Mouse (Mus musculus) CH12.LX (cell line): ENCODE measurements around the gene Msx3. TPM values are rescaled to one million over a fixed set of nuclear protein-coding genes. Genes with fewer than 3 reads are reported as not detected.

ENCODE experiments used
- DNase-seq: peaks from one replicate; pipeline ENCODE4 v3.0.0-alpha.2; 2013; ENCODE audit errors: extremely low read depth
- H3K27ac ChIP-seq: 2 replicates; pipeline ENCODE4 v1.5.1; 2012; ENCODE audit warnings: low read depth, mild to moderate bottlenecking, control low read depth, moderate library complexity; ENCODE audit not compliant: insufficient read depth
- H3K27me3 ChIP-seq: replicated peaks from 2 replicates; pipeline ENCODE3; 2012; ENCODE audit warnings: inconsistent platforms
- H3K36me3 ChIP-seq, 2 experiments: replicated peaks in 1 of 2; 2 replicates each; pipeline versions ENCODE3 to v1.6.1; 2012; ENCODE audit warnings: inconsistent platforms in 1 of 2, low read length in 1 of 2, mild to moderate bottlenecking in 1 of 2, mixed read lengths in 1 of 2, moderate library complexity in 1 of 2; ENCODE audit not compliant: control insufficient read depth in 1 of 2, insufficient read depth in 1 of 2
- H3K4me1 ChIP-seq, 2 experiments: 2 replicates each; pipeline ENCODE4 v1.6.1; 2012; ENCODE audit warnings: inconsistent platforms in 1 of 2, moderate library complexity in 1 of 2; ENCODE audit not compliant: insufficient read depth in 2 of 2, control insufficient read depth in 1 of 2
- H3K4me2 ChIP-seq: 2 replicates; pipeline ENCODE4 v1.6.1; 2012; ENCODE audit warnings: low read depth, mild to moderate bottlenecking, control low read depth; ENCODE audit not compliant: poor library complexity, insufficient read depth, severe bottlenecking
- H3K4me3 ChIP-seq, 3 experiments: fragments of 150-350 bp in 1 of 3; sonication (generic) in 1 of 3; replicated peaks in 1 of 3; 2 replicates each; pipeline versions ENCODE3 to v1.5.1; 2011 to 2012; ENCODE audit warnings: low read depth in 2 of 3, low read length in 2 of 3, mild to moderate bottlenecking in 2 of 3, moderate library complexity in 2 of 3, control low read depth in 1 of 3, improper control_type of control experiment in 1 of 3, inconsistent platforms in 1 of 3, mixed read lengths in 1 of 3; ENCODE audit not compliant: poor library complexity in 1 of 3
- H3K79me2 ChIP-seq: replicated peaks from 2 replicates; pipeline ENCODE4 v1.6.1; 2012; ENCODE audit warnings: mild to moderate bottlenecking, moderate library complexity; ENCODE audit not compliant: control insufficient read depth, poor library complexity, insufficient read depth, severe bottlenecking; ENCODE audit errors: extremely low read depth
- H3K9ac ChIP-seq: 2 replicates; pipeline ENCODE4 v1.6.1; 2012; ENCODE audit warnings: low read depth, mild to moderate bottlenecking, control low read depth, moderate library complexity; ENCODE audit not compliant: insufficient read depth
- H3K9me3 ChIP-seq: replicated peaks from 2 replicates; pipeline ENCODE3; 2012; ENCODE audit warnings: low read length, inconsistent platforms, mixed read lengths
- BHLHE40 ChIP-seq: IDR thresholded peaks from 2 replicates; pipeline ENCODE4 v1.6.1; 2011; ENCODE audit warnings: mild to moderate bottlenecking, low read depth, low read length, improper control_type of control experiment
- CHD1 ChIP-seq: IDR thresholded peaks from 2 replicates; pipeline ENCODE4 v1.6.1; 2012; ENCODE audit warnings: low read depth, low read length, improper control_type of control experiment, inconsistent platforms
- CHD2 ChIP-seq: IDR thresholded peaks from 2 replicates; pipeline ENCODE4 v1.6.1; 2011; ENCODE audit warnings: low read length, improper control_type of control experiment
- CTCF ChIP-seq, 2 experiments: IDR thresholded peaks in 1 of 2; conservative IDR thresholded peaks in 1 of 2; 2 replicates each; pipeline ENCODE4 v1.5.1; 2011 to 2012; ENCODE audit warnings: low read depth in 2 of 2, low read length in 2 of 2, improper control_type of control experiment in 1 of 2, inconsistent platforms in 1 of 2, mild to moderate bottlenecking in 1 of 2, moderate library complexity in 1 of 2
- E2F4 ChIP-seq: IDR thresholded peaks from 2 replicates; pipeline ENCODE4 v1.6.1; 2011; ENCODE audit warnings: low read depth, low read length, improper control_type of control experiment; ENCODE audit not compliant: insufficient replicate concordance
- ELF1 ChIP-seq: IDR thresholded peaks from 2 replicates; pipeline ENCODE4 v1.6.1; 2014; ENCODE audit warnings: low read depth, mild to moderate bottlenecking, inconsistent platforms, low read length, improper control_type of control experiment
- EP300 ChIP-seq: IDR thresholded peaks from 2 replicates; pipeline ENCODE4 v1.6.1; 2011; ENCODE audit warnings: low read length, improper control_type of control experiment
- ETS1 ChIP-seq: conservative IDR thresholded peaks from 2 replicates; pipeline ENCODE4 v1.6.1; 2012; ENCODE audit warnings: low read depth, mild to moderate bottlenecking, inconsistent platforms, low read length, improper control_type of control experiment, moderate library complexity
- GABPA ChIP-seq: IDR thresholded peaks from 2 replicates; pipeline ENCODE4 v1.6.1; 2012; ENCODE audit warnings: low read depth, low read length, improper control_type of control experiment, inconsistent platforms; ENCODE audit not compliant: insufficient replicate concordance
- IRF4 ChIP-seq: IDR thresholded peaks from 2 replicates; pipeline ENCODE4 v1.6.1; 2014; ENCODE audit warnings: low read depth, mild to moderate bottlenecking, inconsistent platforms, low read length, improper control_type of control experiment
- JUN ChIP-seq: IDR thresholded peaks from 2 replicates; pipeline ENCODE4 v1.6.1; 2011; ENCODE audit warnings: low read depth, mild to moderate bottlenecking, low read length, improper control_type of control experiment, moderate library complexity; ENCODE audit not compliant: insufficient read depth
- JUND ChIP-seq: conservative IDR thresholded peaks from 2 replicates; pipeline ENCODE4 v1.6.1; 2011; ENCODE audit warnings: low read depth, low read length, improper control_type of control experiment
- KAT2A ChIP-seq: IDR thresholded peaks from 2 replicates; pipeline ENCODE4 v1.6.1; 2012; ENCODE audit warnings: low read length, improper control_type of control experiment, inconsistent platforms; ENCODE audit not compliant: insufficient replicate concordance
- MAFK ChIP-seq: IDR thresholded peaks from 2 replicates; pipeline ENCODE4 v1.6.1; 2011; ENCODE audit warnings: low read length, improper control_type of control experiment; ENCODE audit not compliant: insufficient replicate concordance
- MAX ChIP-seq: IDR thresholded peaks from 2 replicates; pipeline ENCODE4 v1.6.1; 2011; ENCODE audit warnings: low read length, improper control_type of control experiment
- MAZ ChIP-seq: IDR thresholded peaks from 2 replicates; pipeline ENCODE4 v1.6.1; 2012; ENCODE audit warnings: low read depth, mild to moderate bottlenecking, inconsistent platforms, low read length, improper control_type of control experiment, moderate library complexity
- MEF2A ChIP-seq: IDR thresholded peaks from 2 replicates; pipeline ENCODE4 v1.6.1; 2014; ENCODE audit warnings: low read depth, mild to moderate bottlenecking, inconsistent platforms, low read length, improper control_type of control experiment, borderline replicate concordance
- MXI1 ChIP-seq: IDR thresholded peaks from 2 replicates; pipeline ENCODE4 v1.6.1; 2011; ENCODE audit warnings: mild to moderate bottlenecking, low read depth, low read length, improper control_type of control experiment
- NRF1 ChIP-seq: IDR thresholded peaks from 2 replicates; pipeline ENCODE4 v1.6.1; 2014; ENCODE audit warnings: low read depth, mild to moderate bottlenecking, inconsistent platforms, low read length, improper control_type of control experiment, moderate library complexity
- PAX5 ChIP-seq: IDR thresholded peaks from 2 replicates; pipeline ENCODE4 v1.6.1; 2012; ENCODE audit warnings: low read length, inconsistent platforms, mixed read lengths
- POLR2A ChIP-seq: IDR thresholded peaks from 2 replicates; pipeline ENCODE4 v1.6.1; 2011; ENCODE audit warnings: low read depth, mild to moderate bottlenecking, improper control_type of control experiment, low read length
- RAD21 ChIP-seq: IDR thresholded peaks from 2 replicates; pipeline ENCODE4 v1.6.1; 2011; ENCODE audit warnings: low read depth, mild to moderate bottlenecking, low read length, improper control_type of control experiment, moderate library complexity
- RCOR1 ChIP-seq: conservative IDR thresholded peaks from 2 replicates; pipeline ENCODE4 v1.6.1; 2012; ENCODE audit warnings: low read depth, mild to moderate bottlenecking, inconsistent platforms, low read length, improper control_type of control experiment
- SIN3A ChIP-seq: IDR thresholded peaks from 2 replicates; pipeline ENCODE4 v1.6.1; 2012; ENCODE audit warnings: low read length, improper control_type of control experiment, inconsistent platforms
- TCF12 ChIP-seq: IDR thresholded peaks from 2 replicates; pipeline ENCODE4 v1.6.1; 2014; ENCODE audit warnings: low read depth, mild to moderate bottlenecking, inconsistent platforms, low read length, improper control_type of control experiment
- UBTF ChIP-seq: IDR thresholded peaks from 2 replicates; pipeline ENCODE4 v1.6.1; 2012; ENCODE audit warnings: low read depth, mild to moderate bottlenecking, inconsistent platforms, low read length, improper control_type of control experiment, moderate library complexity
- USF2 ChIP-seq: conservative IDR thresholded peaks from 2 replicates; pipeline ENCODE4 v1.6.1; 2011; ENCODE audit warnings: low read depth, low read length, improper control_type of control experiment
- ZC3H11A ChIP-seq: IDR thresholded peaks from 2 replicates; pipeline ENCODE4 v1.6.1; 2012; ENCODE audit warnings: low read depth, mild to moderate bottlenecking, inconsistent platforms, low read length, improper control_type of control experiment
- ZKSCAN1 ChIP-seq: IDR thresholded peaks from 2 replicates; pipeline ENCODE4 v1.6.1; 2012; ENCODE audit warnings: low read depth, inconsistent platforms, low read length, improper control_type of control experiment, borderline replicate concordance
- ZMIZ1 ChIP-seq: IDR thresholded peaks from 2 replicates; pipeline ENCODE4 v1.6.1; 2012; ENCODE audit warnings: low read depth, mild to moderate bottlenecking, inconsistent platforms, low read length, improper control_type of control experiment
- dilution Hi-C: fragments of 300-500 bp; cut with MboI; formaldehyde crosslinking; loops from 2 replicates; pipeline ENCODE4 v1.14.3; 2020; ENCODE audit warnings: low sequenced_read_pairs; ENCODE audit not compliant: extremely low pct_unique_long_range_greater_than_20kb, extremely low pct_ligation_motif_present
- in situ Hi-C: fragments of 300-500 bp; cut with MboI; formaldehyde crosslinking; loops from 3 replicates; pipeline ENCODE4 v1.14.3; 2019; ENCODE audit warnings: low sequenced_read_pairs, low pct_ligation_motif_present, low pct_unique_long_range_greater_than_20kb, mixed read lengths
- polyA plus RNA-seq: library from polyadenylated mRNA; unstranded; fragments of >175 nt; gene quantifications from 2 replicates; pipeline ENCODE4 v1.2.1, GENCODE M21; 2012; ENCODE audit warnings: low read depth; ENCODE audit not compliant: insufficient read length
- total RNA-seq, 2 experiments: library from RNA; depleted of rRNA; stranded (reverse); fragments of 300-350 nt in 1 of 2; fragments of >200 nt in 1 of 2; gene quantifications; 2 replicates each; pipeline ENCODE4 v1.2.3; 2012 to 2014

The Msx3 gene
- total and polyA plus RNA-seq, 3 experiments, result not detected

DNA sequence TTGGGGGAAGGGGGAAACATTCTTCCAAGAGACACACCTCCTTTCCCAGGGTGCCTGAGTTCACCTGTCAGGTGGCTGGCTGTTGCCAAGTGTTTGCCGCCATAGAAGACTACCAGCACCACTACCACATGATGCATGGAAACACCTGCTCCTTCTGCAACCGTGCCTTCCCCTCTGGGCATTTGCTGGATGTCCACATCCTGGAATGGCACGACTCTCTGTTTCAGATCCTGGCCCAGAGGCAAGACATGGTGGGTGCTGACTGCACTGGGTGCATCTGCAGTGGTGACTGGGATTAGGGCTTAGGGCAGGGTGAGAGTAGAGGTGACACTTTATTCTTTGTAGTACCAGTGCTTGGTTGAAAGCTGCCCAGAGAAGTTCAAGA is 11.7 kb downstream of the Msx3 start:
- Histone ChIP-seq H3K27me3 (no peaks in the 10 kb centered on the region), H3K9ac (peak overlapping the region; percentile 6; the same call in 1 of the 2 replicates), H3K27ac (no peak overlapping the region), H3K79me2 (peaks cover 19% of the 10 kb centered on the region), H3K36me3 (peaks cover 27 to 64% of the 10 kb centered on the region in 2 experiments), H3K4me2 (peak overlapping the region; percentile 69), H3K4me3 (peak overlapping the region; percentile 94 to 96 (median 94)), H3K9me3 (no peaks in the 10 kb centered on the region), H3K4me1 (peaks cover 12 to 31% of the 10 kb centered on the region in 2 experiments)
- no peak for DNase-seq
- dilution Hi-C loops, result no loop called here
- TF ChIP-seq ETS1 (no peak), JUN (no peak), JUND (no peak), ELF1 (no peak), EP300 (no peak), ZKSCAN1 (no peak), MAZ (no peak), RCOR1 (no peak), E2F4 (no peak)
- in situ Hi-C loops, result no loop called here

DNA sequence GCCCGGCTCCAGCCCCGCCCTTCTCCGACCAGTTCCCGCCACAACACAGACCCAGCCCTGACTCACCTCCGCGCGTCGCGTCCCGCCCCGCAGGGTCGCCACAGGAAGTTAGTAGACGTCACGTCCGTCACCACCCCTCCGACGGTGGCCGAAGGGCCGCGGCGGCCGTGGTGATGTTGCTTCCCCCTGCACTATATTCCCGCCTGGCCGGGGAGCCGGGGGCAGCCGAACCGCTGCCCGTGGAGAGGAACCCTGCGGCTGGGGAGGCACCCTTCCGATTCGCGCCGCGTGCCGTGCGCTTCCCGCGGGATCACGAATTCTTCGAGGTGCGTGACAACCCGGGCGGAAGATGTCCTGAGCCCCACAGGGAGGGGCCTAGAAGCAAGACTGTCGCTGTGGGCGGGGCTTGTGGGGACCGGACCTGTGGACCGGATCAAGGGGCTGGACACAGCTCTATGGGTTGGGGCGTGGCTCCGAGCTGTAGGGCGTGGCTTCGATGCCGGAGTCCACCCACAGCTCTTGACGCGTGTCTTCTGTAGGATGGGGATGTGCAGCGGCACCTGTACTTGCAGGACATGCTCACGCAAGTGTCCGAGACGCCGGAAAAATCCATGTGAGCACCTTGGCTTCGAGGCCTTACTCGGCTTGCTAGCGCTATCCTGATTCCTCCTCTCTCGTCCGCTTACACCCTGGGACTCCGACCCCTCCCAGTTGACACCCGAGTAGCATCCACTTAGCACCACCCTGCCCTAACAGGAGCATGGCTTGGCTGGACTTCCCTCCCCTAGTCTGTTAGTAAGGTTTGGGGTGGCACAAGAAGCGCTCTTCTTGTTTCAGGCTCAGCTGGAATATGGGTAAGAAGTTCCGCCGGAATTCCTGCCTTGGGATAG is 12.4 kb downstream of the Msx3 start, which contains the start of the genes Zfp511 and Tubgcp2:
Gene Zfp511 (plus strand): TSS at position 111 of the 890 bp plus-strand sequence.
Gene Tubgcp2 (minus strand): TSS at position 389 of the 890 bp plus-strand sequence.
- DNase-seq, result peak; percentile 98
- peaks cover 32 to 70% of the 10 kb centered on the region in 2 experiments for H3K36me3 ChIP-seq
- peak within 1 kb of the TSS; percentile 80 for H3K27ac ChIP-seq
- H3K9ac ChIP-seq, result peak within 1 kb of the TSS; percentile 98
- peak within 1 kb of the TSS; percentile 94 to 96 (median 94) for H3K4me3 ChIP-seq
- no peaks in the 10 kb centered on the region for H3K27me3 ChIP-seq
- H3K4me2 ChIP-seq, result peak within 1 kb of the TSS; percentile 85
- H3K4me1 ChIP-seq, result peaks cover 12 to 31% of the 10 kb centered on the region in 2 experiments
- H3K9me3 ChIP-seq, result no peaks in the 10 kb centered on the region
- dilution Hi-C loops, result no loop called here
- peaks cover 19% of the 10 kb centered on the region for H3K79me2 ChIP-seq
- in situ Hi-C loops, result no loop called here
- TF ChIP-seq JUND (no peak), GABPA (no peak; the same call in 1 of the 2 replicates), ZMIZ1 (peak; percentile 54), TCF12 (peak; percentile 73), NRF1 (peak; percentile 39; the same call in 1 of the 2 replicates), BHLHE40 (no peak), E2F4 (peak; percentile 86; the same call in 1 of the 2 replicates), ELF1 (peak; percentile 83), MAX (peak; percentile 35), RAD21 (no peak), CTCF (conservative IDR thresholded peaks at IDR 0.05 in 1 of 2, IDR thresholded peaks at IDR 0.05 in 1 of 2; ENCODE audit: low read depth in 2 of 2, low read length in 2 of 2) (no peak), UBTF (no peak), SIN3A (peak; percentile 94), ZC3H11A (no peak), IRF4 (peak; percentile 53), ETS1 (no peak; the same call in 1 of the 2 replicates), CHD2 (no peak), CHD1 (no peak), KAT2A (peak; percentile 91), POLR2A (peak; percentile 80), USF2 (no peak), PAX5 (no peak), MEF2A (peak; percentile 60), RCOR1 (no peak), MXI1 (peak; percentile 30), MAFK (no peak)
